ENCODE assay signal across 19 mouse cellular contexts in the genomic region with DNA sequence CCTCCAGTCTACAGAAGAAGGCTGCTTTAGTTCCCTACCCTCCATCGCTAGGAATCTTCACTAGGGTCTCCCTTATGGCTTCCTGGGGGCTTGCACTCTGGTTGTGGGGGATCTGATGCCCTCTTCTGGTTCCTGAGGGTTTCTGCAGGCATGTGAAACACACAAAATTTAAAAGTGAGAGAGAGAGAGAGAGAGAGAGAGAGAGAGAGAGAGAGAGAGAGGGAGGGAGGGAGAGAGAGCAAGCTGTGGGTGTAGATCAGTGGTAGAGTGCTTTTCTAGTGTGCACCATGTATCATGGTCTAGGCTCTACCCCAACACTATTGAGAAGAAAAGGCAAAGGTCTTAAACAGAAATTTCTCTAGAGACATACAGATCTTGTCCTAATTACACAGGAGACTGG. TPM values are rescaled to one million over a fixed set of nuclear protein-coding genes. Genes with fewer than 3 reads are reported as not detected.
"Had no signal": no experiment of that assay in that cellular context is flagged by ENCODE, and none has a peak within 500 bp of the region (broad histone marks: within the 10 kb centered on the region; RNA-seq: fewer than 3 reads in every experiment).

No protein-coding gene starts in this region.

- H3K9me3 ChIP-seq: intestine, embryonic 15.5 days; kidney, embryonic 15.5 days; limb, embryonic 12.5 days; lung, embryonic 15.5 days; megakaryocyte, embryonic 14.5 days; midbrain, embryonic 12.5 days; neural tube, embryonic 13.5 days had no signal

- H3K36me3 ChIP-seq: intestine, embryonic 15.5 days; kidney, embryonic 15.5 days; limb, embryonic 12.5 days; lung, embryonic 15.5 days; midbrain, embryonic 12.5 days; neural tube, embryonic 13.5 days had no signal

- H3K4me1 ChIP-seq: intestine, embryonic 15.5 days; kidney, embryonic 15.5 days; limb, embryonic 12.5 days; lung, embryonic 15.5 days; midbrain, embryonic 12.5 days; neural tube, embryonic 13.5 days had no signal

- H3K27ac ChIP-seq: intestine, embryonic 15.5 days; kidney, embryonic 15.5 days; limb, embryonic 12.5 days; lung, embryonic 15.5 days; macrophage; midbrain, embryonic 12.5 days; neural tube, embryonic 13.5 days had no signal

- DNase-seq: kidney, adult 18-20 months; kidney, postnatal 25 days; layer of hippocampus, adult 9-11 months; lung, postnatal 14 days; right cerebral cortex, adult 18-20 months; right cerebral cortex, postnatal 25 days; thymus, adult 18-20 months; thymus, postnatal 36 days had no signal

- H3K27me3 ChIP-seq: intestine, embryonic 15.5 days; kidney, embryonic 15.5 days; limb, embryonic 12.5 days; lung, embryonic 15.5 days; midbrain, embryonic 12.5 days; neural tube, embryonic 13.5 days had no signal

- H3K4me3 ChIP-seq: intestine, embryonic 15.5 days; kidney, embryonic 15.5 days; limb, embryonic 12.5 days; lung, embryonic 15.5 days; megakaryocyte, embryonic 14.5 days; midbrain, embryonic 12.5 days; neural tube, embryonic 13.5 days had no signal

RNA-seq across cellular contexts. Expression of a gene that starts 7.5 kb away (rescaled TPM):
- total RNA-seq: left cerebral cortex, postnatal 36 days had no signal
- polyA plus RNA-seq: limb, embryonic 12.5 days; lung, embryonic 15.5 days; macrophage; midbrain, embryonic 12.5 days; midbrain, embryonic 16.5 days; neural tube, embryonic 13.5 days had no signal

RNA-seq across cellular contexts. Expression of a gene that starts 19.2 kb away (rescaled TPM):
- total RNA-seq: left cerebral cortex, postnatal 36 days; liver, adult 2 months had no signal
- polyA plus RNA-seq: liver, adult 2 months; macrophage; midbrain, embryonic 12.5 days; midbrain, embryonic 16.5 days; neural tube, embryonic 13.5 days had no signal
